Mouse (Mus musculus) neural tube, embryonic 10.5 days (tissue): ENCODE data around the gene Chst4.
"Not testable (repeated sequence)": the region's sequence is repeated elsewhere in the genome, so short reads cannot be mapped to it uniquely, and the experiment has no call there.

Experiments
- DNase-seq: peaks from one replicate; pipeline ENCODE4 v3.0.0-alpha.2; 2017; ENCODE audit warnings: low spot score; ENCODE audit errors: extremely low spot score

Chst4 gene

DNA sequence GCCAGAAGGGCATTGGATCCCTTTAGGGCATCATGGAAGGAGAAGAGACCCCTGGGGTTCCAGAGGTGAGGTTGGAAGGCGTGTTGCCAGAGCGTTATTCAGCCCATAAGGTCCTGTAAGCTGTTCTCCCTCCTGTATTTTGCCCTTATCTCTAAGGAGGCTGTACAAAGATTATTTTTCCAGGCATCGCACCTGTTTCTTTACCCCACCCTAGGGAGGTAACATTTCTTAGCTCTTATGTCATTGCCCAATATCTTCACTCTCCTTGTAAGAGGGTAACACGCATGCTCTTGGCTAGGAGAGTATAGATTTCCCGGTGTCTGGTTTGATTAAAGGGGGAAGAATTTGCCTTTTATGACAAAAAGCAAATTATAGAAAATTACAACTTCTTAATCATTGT lies at the start of gene Chst4:
Gene Chst4 (minus strand): TSS at position 82 of the 400 bp plus-strand sequence.
- no peak for DNase-seq

DNA sequence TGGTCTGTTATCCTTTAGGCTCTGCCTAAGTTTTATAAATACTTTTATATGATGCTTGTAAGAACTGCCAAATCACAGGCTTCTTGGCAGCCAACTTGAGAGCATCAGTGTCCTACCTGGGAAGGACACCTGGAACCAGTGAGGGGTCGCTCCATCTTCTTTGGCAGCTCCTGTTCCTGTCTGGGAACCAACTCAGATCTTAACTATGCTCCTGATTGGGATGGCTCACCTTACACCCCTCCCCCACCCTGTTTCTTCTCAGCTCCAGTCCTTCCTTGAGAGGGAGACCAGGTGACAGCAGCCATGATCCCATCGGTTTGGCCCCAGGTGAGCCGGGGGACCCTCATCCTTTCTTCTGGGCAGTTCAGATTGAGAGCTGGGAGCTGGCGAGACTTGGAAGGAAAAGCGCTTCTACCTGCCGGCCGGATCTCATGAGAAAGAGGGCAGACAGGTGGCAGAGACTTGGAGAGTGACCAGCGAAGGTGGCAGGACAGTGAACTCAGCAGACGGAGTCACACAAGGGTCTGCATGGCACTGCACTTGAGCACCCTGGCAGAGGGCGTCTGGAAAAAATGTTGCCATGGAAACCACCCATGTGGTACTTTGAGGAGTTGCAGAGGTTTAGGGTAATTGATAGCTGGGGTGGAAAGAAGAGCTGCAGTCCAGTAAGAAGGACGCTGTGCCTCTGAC lies 43.0 kb upstream of the Chst4 start:
- no peak for DNase-seq

DNA sequence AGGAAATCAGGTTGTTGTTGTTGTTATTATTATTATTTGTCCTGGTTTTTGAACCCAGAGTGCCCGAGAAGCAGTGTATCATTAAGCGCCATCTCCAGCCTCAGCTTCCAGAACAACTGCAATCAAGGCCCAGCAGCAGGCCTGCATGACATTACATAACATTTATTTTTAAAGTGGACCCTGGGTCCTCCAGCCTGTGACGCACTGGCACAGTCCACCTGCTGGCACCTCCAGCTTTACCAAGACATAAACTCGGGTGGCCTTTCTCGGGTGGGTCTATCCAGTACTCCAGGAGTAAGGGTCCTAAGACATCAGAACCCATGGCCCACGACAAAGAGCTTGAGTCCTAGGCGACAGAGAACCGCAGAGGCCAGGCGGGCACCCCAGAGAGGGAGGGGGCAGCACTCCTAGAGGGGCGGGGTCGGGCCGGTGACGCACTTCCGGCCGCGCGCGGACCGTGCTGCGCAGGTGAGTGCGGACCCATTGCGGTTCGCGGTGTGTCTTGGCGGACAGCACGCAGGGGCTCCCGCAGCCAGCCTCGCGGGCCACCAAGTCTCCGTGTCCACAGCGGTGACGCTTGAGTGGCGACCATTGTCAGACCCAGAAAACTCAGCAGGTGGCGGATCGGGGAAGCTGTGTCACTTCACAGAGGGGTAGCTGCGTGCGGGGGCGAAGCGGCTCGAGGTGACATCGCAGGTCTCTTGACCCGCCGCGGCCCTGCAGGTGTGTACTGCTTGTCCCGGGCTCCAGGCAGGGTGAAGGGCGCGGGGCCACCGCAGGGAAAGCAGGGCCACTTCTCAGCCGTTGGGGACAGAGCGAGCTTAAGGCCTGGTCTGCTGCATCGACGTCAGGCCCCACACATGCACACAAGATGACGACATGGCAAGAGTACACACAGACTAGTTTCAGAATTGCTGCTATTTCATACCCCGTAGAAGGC lies 40.0 kb upstream of the Chst4 start, which contains the start of gene Zfp612:
Gene Zfp612 (plus strand): TSS at position 465 of the 940 bp plus-strand sequence.
- DNase-seq, result peak; percentile 74

DNA sequence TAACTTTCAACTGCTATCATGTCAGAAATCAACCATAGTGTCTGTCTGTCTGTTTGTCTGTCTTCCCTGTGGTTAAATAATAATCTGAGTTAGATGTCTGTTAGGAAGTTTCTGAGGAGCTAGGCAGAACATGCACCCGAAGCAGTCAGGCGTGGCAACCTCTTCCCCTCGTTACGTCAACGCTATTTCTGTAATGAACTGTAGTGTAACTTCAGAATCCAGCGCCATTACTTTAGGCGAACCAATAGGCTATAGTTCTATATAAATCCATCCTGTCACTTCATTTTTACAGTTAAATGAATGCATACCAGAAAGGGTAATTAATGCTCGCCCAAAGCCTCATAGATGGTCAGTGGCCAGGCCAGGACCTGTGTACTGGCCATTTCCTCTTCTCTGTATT lies 35.0 kb upstream of the Chst4 start:
- DNase-seq, result no peak

DNA sequence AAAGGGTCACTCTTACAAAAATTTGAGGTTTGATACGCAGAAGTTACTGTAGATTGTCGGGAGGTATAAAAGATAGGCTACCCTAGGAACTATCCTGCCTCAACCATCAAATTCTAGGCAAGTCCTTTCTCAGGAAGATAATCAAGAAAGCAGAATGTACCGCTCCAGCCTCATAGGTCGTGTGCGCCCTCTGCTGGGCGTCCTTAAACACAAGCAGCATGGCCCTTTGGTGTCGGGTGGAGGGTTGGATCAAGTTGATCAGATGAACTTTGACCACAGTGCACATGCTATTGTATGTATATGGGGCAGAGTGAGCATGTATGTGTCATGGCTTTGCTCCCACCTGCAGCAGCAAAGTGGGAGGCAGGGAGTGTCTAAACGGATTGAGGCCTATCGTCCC lies 32.1 kb upstream of the Chst4 start:
- DNase-seq, result peak; percentile 66

DNA sequence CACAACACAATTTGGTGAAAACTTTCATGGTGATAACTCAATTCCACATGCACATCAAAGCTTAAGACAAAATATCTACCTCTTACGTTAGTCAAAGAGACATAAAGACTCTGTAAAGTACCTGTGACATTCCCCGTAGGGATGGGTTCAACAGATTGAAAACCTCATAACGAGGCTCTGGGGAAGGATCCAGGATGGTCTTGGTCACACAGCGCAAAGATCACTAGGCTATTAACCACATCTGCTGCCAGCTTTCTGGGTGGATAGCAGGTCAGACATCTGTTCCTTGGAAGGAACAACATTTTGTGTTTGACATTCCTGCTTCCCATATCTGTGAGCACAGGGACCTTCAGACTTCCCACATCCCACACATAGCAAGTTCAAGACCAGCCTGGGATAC lies 30.2 kb upstream of the Chst4 start:
- DNase-seq, result no peak

DNA sequence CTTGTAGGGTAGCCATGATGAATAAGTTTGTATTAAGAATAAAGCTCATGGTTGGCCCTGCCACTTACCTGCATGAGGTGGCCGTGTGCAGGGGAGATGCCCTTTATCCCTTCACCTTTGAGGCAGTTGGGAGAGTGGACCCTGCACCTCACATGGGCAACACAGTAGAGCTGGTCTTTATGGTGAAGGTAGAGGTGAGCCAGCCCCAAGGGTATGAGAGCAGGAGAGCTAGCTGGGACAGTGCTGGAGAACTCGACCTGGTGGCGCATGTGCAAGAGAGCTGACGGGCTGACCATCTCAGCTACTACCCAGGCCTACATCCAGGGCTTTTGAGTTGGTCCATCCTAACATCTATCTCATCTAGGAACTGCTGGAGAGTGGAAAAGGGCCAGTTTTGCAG lies 26.1 kb upstream of the Chst4 start:
- DNase-seq, result no peak

DNA sequence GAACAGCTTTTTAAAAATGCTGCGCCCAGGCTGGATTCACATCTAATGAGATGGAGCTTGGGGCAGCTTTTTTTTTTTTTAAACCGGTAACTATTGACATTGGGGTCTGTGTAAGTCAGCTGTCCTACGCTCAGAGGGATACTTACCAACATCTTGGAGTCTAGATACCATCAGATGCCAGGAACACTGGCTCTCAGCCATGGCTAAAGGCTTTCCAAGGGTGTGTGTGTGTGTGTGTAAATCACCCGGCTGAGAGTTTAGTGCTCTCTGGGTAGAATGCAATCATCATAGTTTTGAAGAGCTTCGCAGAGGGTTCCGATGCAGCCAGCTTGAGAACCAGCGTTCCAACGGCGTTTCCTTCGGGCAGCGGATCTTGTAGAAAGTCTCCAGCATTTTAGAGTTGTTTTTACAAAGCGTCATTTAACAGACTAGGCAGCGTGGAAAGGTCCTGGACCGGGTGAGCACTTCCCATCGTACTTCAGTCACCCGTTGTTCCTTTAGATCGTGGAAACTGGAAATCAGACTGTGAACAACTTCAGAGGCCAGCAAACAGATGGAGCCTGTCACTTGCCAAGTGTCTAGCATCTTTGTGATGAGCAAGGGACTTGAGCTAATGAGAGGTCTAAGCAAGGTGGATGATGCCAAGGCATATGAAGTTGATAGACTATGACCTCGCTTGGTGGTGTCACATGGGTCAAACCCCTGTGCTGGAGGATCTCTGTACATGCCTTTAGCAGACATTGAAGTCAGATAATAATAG lies 25.2 kb upstream of the Chst4 start:
- no peak for DNase-seq

DNA sequence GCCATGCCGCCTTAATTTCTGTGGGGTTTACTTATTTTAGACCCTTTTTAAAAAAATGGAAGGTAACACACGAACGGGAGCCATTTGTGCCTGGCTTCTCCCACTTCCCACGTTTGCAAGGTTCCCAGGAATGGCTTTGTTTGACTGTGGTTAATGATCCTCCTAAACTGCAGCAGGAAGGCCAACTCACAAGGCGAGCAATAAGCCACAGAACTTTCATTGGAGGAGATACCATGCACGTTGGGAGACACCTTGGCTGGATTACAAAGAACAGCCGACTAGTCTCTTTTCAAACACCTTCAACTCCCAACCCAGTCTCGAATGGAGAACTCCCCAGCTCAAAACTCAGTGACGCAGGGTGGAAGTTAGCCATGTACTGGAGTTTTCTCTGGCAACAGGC lies 24.6 kb upstream of the Chst4 start:
- DNase-seq, result no peak

DNA sequence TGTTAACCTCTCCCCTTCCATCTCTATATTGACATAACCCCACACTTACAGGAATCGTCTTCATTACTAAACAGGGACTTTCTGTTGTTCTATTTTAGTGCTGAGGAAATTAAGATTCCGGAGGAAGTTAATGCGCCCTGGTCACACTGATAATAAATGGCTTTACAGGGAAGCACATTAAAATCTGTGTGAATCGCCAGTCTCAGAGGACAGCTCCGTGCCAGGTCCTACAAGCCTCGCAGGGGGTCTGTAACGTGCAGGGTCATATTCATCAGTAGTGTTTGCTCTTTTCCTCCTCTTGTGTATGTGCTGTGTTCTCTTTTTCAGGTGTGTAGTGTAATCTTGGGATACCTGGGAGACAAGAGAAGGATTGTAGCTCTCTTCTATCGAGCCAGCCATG lies 18.7 kb upstream of the Chst4 start:
- no peak for DNase-seq

DNA sequence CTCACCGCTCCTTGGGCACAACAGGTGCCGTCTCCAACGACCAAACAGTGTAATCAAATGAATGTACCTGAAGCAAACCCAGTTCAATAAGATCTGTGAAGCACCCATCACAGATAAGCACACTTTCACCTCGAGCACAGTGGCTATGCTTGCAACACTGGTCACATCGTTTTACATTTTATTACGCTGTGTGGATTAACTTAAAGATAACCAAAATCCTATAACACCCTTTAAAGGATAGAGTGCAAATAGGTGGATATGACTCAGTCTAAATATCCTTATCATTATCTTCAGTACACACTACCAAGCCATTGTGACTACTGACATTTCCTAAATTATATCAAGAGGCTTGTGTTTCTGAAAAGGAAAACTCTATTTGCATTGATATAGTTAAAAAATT lies 11.7 kb upstream of the Chst4 start:
- DNase-seq, result no peak

DNA sequence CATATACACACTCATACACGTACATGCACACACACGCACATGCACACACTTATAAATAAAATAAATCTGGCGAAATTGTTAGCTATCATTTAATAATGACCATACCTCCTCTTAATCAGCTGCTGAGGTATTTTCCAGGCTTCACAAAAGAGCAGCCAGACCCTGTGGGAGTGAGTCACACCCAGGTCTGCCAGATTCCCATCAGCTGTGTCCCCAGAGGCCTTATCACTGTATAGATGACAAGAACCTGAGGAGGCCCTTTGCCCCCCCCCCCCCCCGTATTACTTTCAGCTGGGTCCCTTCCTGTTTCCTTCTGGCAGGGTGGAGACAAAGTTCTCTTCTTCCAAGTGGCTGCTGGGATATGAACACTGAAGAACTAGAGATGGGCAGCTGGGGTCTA lies 969 bp upstream of the Chst4 start:
- no peak for DNase-seq

DNA sequence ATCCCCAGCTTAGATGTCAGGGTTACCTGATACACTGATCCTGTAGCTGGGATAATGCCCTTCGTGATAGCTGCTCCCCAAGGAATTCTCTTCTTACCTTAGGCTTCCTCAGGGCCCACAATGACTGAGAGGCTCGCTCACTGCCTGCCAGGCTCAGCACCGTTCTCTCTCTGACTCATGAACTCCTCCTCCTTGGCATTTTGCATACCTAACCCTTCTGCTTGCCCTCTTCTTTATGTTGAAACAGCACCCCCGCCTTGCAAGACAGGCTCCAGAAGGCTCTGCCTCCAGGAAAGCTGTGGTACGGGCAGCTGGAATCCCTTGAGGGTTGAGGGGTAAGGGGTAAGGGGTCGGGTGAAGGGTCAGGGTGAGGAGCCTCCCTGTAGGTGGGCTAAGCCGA lies 324 bp downstream of the Chst4 start:
- DNase-seq, result no peak

DNA sequence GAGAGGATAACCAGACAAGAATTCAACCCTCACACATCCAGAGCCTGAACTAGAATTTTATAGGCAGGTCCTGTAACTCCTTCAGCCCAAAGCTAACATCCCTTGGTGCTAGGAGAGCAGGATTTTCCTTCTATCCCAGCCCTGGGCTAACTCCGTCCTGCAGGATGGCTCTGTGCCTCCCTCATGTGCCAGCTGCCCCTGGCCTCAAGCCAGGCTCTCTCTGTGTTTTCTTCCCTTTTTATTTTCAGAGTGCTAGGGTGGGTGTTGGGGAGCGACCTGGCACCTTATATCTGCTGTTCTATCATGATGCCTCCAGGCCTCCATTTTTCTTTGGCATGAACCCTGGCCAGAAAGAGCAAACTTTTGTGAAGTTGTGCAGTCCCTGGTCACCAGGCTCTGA lies 3.4 kb downstream of the Chst4 start:
- DNase-seq, result no peak

DNA sequence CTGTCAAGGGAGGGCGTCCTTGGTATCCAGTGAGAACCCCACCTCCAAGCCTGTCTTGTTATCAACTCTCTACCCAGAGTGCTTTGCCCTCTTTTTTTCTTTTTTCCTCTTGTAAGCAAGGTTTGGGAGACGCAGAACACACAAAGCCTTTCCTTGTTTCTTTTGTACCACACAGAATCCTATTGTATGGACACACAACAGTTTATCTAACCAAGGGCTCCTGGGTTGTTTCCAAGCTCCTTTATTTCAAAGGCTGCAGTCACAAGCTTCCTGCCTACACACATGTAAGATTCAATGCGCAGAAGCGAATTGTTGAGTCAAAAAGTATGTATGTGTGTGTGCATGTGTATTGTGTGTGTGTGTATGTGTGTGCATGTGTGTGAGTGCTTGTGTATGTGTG lies 5.2 kb downstream of the Chst4 start:
- DNase-seq, result no peak

DNA sequence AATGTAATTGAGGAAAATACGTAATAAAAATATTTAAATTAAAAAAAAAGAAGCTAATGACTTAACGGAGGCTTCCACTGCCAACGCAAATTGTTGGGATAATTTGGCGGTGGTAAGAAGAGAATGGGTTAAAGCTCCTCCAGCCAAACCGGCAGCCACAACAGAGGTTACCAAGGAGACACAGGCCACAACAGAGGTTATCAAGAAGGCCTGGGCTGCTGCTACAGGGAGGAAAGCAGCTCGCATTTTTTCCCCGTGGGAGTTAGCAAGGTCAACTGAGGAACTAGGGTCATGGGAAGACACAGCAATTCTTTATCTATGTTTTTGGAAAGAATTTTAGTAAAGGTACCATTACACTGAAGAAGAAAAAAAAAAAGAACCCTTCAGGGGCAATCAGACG lies 5.8 kb downstream of the Chst4 start:
- not testable (repeated sequence) for DNase-seq

DNA sequence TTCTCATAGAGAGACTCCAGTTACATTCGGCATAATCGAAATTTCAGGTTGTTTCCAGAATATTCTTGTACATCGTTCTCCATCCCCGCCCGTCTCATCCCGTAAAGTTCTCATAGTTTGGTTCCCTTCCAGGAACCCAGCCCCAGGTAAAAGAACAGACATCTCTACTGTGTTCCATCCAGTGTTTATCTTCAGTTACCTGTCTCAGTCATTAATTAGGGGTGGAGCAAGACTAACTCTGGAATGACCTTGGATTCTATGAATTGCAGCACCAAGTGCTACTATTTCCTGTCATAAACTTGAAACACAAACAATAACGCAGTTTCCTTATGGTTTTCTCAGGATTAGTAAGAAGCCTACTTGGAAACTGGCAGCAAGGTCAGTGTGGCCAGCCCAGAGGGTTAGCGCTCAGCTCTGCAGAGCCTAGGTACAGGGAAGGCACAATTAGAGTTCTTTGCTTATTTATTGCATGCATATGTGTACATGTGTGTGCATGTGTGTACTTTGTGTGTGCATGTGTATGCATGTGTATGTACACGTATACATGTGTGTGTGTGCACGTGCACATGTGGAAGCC lies 16.7 kb downstream of the Chst4 start:
- DNase-seq, result no peak

DNA sequence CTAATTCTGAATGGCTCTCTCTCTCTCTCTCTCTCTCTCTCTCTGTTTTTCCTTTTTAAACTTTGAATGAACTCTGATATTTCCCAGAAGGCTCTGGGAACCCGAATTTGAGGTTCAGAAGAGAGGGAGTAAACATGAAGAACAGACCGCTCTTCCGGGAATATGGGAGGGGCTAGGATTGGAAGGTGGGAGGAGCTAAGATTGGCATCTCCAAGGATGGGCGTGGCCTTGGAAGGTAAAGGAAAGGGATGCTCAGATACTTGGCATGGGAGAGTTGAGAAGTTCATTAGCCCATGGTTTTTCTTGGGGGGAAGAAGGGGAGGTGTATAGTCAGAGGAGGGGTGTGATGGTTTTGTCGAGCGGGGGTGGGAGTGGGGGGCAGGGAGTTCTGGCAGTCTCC lies 17.5 kb downstream of the Chst4 start:
- no peak for DNase-seq

DNA sequence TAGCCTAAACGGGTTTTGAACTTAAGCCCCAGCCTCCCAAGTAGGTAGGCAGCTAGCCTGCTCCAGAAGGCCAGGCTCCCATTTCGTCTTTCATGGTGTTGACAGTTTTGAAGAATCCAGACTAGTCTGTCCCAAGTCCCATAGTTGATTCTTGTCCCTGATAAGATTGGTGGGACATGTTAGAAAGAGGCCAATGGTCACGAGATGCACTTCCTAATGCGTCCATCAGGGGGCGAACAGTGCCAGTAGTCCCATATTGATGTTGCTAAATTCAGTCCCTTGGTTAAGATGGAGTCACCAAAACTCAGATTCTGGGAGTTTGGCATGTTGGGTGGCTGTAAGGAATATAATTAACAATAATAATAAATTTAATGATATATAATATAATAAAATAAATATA lies 28.7 kb downstream of the Chst4 start:
- peak; percentile 52 for DNase-seq

DNA sequence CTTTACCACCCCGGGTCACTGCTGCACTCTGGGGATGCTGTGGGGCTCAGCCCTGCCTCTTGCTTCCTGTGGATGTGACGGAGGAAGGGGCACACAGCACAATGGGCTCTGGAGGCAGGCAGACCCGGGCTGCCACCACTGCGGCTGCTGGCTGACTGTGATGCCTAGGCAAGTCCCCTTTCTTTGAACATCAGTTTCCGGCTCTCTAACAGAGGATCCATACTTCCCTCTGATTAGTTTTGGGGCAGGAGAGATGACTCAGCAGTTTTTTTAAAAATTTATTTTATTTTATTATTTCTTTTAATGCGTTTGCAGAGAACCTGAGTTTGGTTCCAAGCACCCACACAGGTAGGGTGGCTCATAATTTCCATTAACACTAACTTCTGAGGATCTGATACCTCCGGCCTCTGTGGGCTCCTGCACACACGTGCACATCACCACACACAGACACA lies 30.5 kb downstream of the Chst4 start:
- no peak for DNase-seq

DNA sequence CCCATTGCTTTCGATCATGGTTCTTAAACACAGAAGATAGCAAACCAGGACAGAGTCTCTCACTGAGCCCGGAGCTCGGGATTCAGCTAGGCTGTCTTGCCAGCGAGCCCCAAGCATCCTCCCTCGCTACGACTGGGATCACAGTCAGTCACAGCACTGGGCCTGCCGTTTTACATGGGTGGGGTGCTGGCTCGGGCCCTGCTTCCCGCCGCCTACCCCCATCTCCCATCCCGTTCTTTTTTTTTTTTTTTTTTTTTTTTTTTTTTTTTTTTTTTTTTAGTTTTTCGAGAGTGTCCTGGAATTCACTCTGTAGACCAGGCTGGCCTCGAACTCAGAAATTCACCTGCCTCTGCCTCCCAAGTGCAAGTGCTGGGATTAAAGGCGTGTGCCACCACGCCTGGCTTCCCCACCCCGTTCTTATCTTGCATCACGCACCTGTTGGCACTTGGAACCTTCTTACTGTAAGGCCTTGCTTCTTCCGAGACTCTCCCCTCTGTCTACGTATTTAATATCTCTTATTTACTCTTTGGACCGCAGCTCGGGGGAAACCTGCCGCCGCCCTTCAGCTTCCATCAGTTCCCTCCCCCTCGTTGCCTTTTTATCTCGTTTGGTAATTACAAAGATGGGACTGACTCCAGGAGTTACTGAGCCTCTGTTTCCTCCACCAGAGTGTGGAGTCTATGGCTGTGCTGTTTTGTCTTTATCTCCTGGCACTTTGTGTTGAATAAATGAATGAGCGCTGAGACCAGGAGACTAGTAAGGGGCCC lies 31.1 kb downstream of the Chst4 start:
- no peak for DNase-seq
